Mouse (Mus musculus) kidney, postnatal 0 days (tissue): ENCODE results near the gene Slc15a5. TPM values are rescaled to one million over a fixed set of nuclear protein-coding genes. Genes with fewer than 3 reads are reported as not detected.
"Not testable (repeated sequence)": the region's sequence is repeated elsewhere in the genome, so short reads cannot be mapped to it uniquely, and the experiment has no call there.

Experiments
- ATAC-seq: fragments of 200-750 bp; cut with Nextera tagmentation; replicated peaks from 2 replicates; pipeline ENCODE4 v1.8.0; 2017; ENCODE audit warnings: low read depth, moderate number of reproducible peaks, moderate TSS enrichment, moderate library complexity; ENCODE audit not compliant: low FRiP score
- DNase-seq: peaks from one replicate; pipeline ENCODE4 v3.0.0-alpha.2; 2016; ENCODE audit warnings: low spot score
- H3K27ac ChIP-seq: fragments of 300-500 bp; sonication (generic); 2 replicates; pipeline ENCODE4 v1.5.1; 2014; ENCODE audit warnings: mild to moderate bottlenecking
- H3K27me3 ChIP-seq: fragments of 300-500 bp; sonication (generic); 2 replicates; pipeline ENCODE4 v1.6.1; 2014; ENCODE audit warnings: low read length, mixed read lengths; ENCODE audit not compliant: insufficient read depth
- H3K36me3 ChIP-seq: fragments of 300-500 bp; sonication (generic); 2 replicates; pipeline ENCODE4 v1.6.1; 2014; ENCODE audit warnings: low read length, mixed read lengths; ENCODE audit not compliant: insufficient read depth
- H3K4me1 ChIP-seq: fragments of 300-500 bp; sonication (generic); replicated peaks from 2 replicates; pipeline ENCODE4 v1.6.1; 2014; ENCODE audit warnings: antibody characterized with exemption, low read length, mixed read lengths; ENCODE audit not compliant: insufficient read depth
- H3K4me2 ChIP-seq: fragments of 300-500 bp; sonication (generic); 2 replicates; pipeline ENCODE4 v1.6.1; 2014; ENCODE audit warnings: mild to moderate bottlenecking, low read length, moderate library complexity, mixed read lengths
- H3K4me3 ChIP-seq: fragments of 300-500 bp; sonication (generic); replicated peaks from 2 replicates; pipeline ENCODE4 v1.5.1; 2014; ENCODE audit warnings: low read depth, low read length
- H3K9ac ChIP-seq: fragments of 300-500 bp; sonication (generic); 2 replicates; pipeline ENCODE4 v1.6.1; 2014; ENCODE audit warnings: low read depth, low read length
- H3K9me3 ChIP-seq: fragments of 300-500 bp; sonication (generic); replicated peaks from 2 replicates; pipeline ENCODE4 v1.6.1; 2016; ENCODE audit warnings: low read length, inconsistent platforms, mixed read lengths
- CTCF ChIP-seq: IDR thresholded peaks from 2 replicates; pipeline ENCODE4 v1.5.1; 2016; ENCODE audit warnings: antibody characterized with exemption, low read depth, mild to moderate bottlenecking, moderate library complexity
- WGBS: fragments of 180-500 bp; shearing (Covaris S2); extraction: QIAGEN DNeasy Blood & Tissue Kit; methylation state at CpG from one replicate; pipeline ENCODE4 v1.1.7; 2014; 5-methylcytosine and 5-hydroxymethylcytosine counted together
- polyA plus RNA-seq: library from polyadenylated mRNA; unstranded; fragments of >200 nt; fragmentation: Nextera tagmentation; extraction: Ambion mirVana; gene quantifications from 2 replicates; pipeline ENCODE4 v1.2.1, GENCODE M21; 2015

Gene Slc15a5
- polyA plus RNA-seq, 1 experiment from 2014 or later, result 0.13 TPM

- H3K27me3 ChIP-seq, result no peaks in the 10 kb centered on the region
- H3K4me3 ChIP-seq, result no peak overlapping the region
- H3K9ac ChIP-seq, result no peak overlapping the region
- WGBS, result 45% methylated on average over 3 of the region's 3 CpGs
- ATAC-seq (peak; percentile 43; the same call in 1 of the 2 replicates), DNase-seq (peak; percentile 4)
- no peak overlapping the region for H3K4me2 ChIP-seq
- H3K4me1 ChIP-seq, result no peaks in the 10 kb centered on the region
- no peak for TF ChIP-seq CTCF
- no peak overlapping the region for H3K27ac ChIP-seq
- H3K36me3 ChIP-seq, result no peaks in the 10 kb centered on the region
- no peaks in the 10 kb centered on the region for H3K9me3 ChIP-seq
These were observed 19.9 kb upstream of the Slc15a5 start for GRCm38 (mm10) chr6:138099646-138100045.

GRCm38 (mm10) chr6:138095060-138095459 is 15.3 kb upstream of the Slc15a5 start:
- H3K27me3 ChIP-seq, result no peaks in the 10 kb centered on the region
- no peaks in the 10 kb centered on the region for H3K9me3 ChIP-seq
- H3K4me3 ChIP-seq, result no peak overlapping the region
- H3K36me3 ChIP-seq, result no peaks in the 10 kb centered on the region
- H3K4me1 ChIP-seq, result no peaks in the 10 kb centered on the region
- H3K4me2 ChIP-seq, result no peak overlapping the region
- TF ChIP-seq CTCF, result no peak
- ATAC-seq, result no peak
- no peak overlapping the region for H3K9ac ChIP-seq
- no peak for DNase-seq
- 77% methylated on average over 3 of the region's 3 CpGs for WGBS
- no peak overlapping the region for H3K27ac ChIP-seq

GRCm38 (mm10) chr6:138092432-138092831 is 12.7 kb upstream of the Slc15a5 start:
- Histone ChIP-seq H3K9me3 (no peaks in the 10 kb centered on the region), H3K27ac (no peak overlapping the region), H3K36me3 (no peaks in the 10 kb centered on the region), H3K4me2 (no peak overlapping the region), H3K4me3 (no peak overlapping the region), H3K9ac (no peak overlapping the region), H3K27me3 (no peaks in the 10 kb centered on the region), H3K4me1 (no peaks in the 10 kb centered on the region)
- TF ChIP-seq CTCF, result no peak
- DNase-seq, result no peak
- WGBS, result 82% methylated on average over 7 of the region's 7 CpGs
- no peak for ATAC-seq

- Histone ChIP-seq H3K4me1 (no peaks in the 10 kb centered on the region), H3K4me3 (no peak overlapping the region), H3K27me3 (no peaks in the 10 kb centered on the region), H3K36me3 (no peaks in the 10 kb centered on the region), H3K9ac (no peak overlapping the region), H3K4me2 (no peak overlapping the region), H3K9me3 (no peaks in the 10 kb centered on the region), H3K27ac (no peak overlapping the region)
- ATAC-seq, result no peak
- 37% methylated on average over 8 of the region's 8 CpGs for whole genome bisulfite sequencing
- DNase-seq, result no peak
- no peak for TF ChIP-seq CTCF
These were observed 9.4 kb upstream of the Slc15a5 start for GRCm38 (mm10) chr6:138089084-138089483.

GRCm38 (mm10) chr6:138086421-138086820 is 6.7 kb upstream of the Slc15a5 start:
- DNase-seq, result not testable (repeated sequence)

GRCm38 (mm10) chr6:138080778-138081549 is 1.2 kb upstream of the Slc15a5 start:
- no peak for TF ChIP-seq CTCF
- H3K27ac ChIP-seq, result no peak overlapping the region
- no peak for DNase-seq
- no peaks in the 10 kb centered on the region for H3K9me3 ChIP-seq
- no peak for ATAC-seq
- H3K4me2 ChIP-seq, result no peak overlapping the region
- H3K9ac ChIP-seq, result no peak overlapping the region
- no peaks in the 10 kb centered on the region for H3K36me3 ChIP-seq
- H3K4me3 ChIP-seq, result no peak overlapping the region
- 85% methylated on average over 6 of the region's 6 CpGs for WGBS
- no peaks in the 10 kb centered on the region for H3K4me1 ChIP-seq
- H3K27me3 ChIP-seq, result no peaks in the 10 kb centered on the region

More at GRCm38 (mm10) chr6:138086421-138086820, 6.7 kb upstream of the Slc15a5 start:
- H3K4me3 ChIP-seq, H3K9me3 ChIP-seq, H3K36me3 ChIP-seq, H3K9ac ChIP-seq, H3K4me2 ChIP-seq, H3K27ac ChIP-seq, ATAC-seq, H3K27me3 ChIP-seq, H3K4me1 ChIP-seq: not testable (repeated sequence)
